Mouse (Mus musculus): ENCODE data around the gene Gm10912. TPM values are rescaled to one million over a fixed set of nuclear protein-coding genes. Genes with fewer than 3 reads are reported as not detected.

Gene Gm10912
- total RNA-seq, 1 experiment: not detected

- TF ChIP-seq ZC3H11A (IDR thresholded peaks at IDR 0.05; ENCODE audit: borderline replicate concordance, low read depth, low read length): peak; percentile 76; the same call in 1 of the 2 replicates
- no peak for TF ChIP-seq MAFK (IDR thresholded peaks at IDR 0.05; ENCODE audit: insufficient read depth, low read depth, low read length)
- Histone ChIP-seq H3K36me3 (ENCODE audit: control insufficient read depth, insufficient read depth, low read length, poor library complexity, severe bottlenecking) (peaks cover 5% of the 10 kb centered on the region; the same call in 1 of the 2 replicates), H3K4me3 (ENCODE audit: insufficient read depth in 1 of 2, low read depth in 1 of 2, low read length in 2 of 2, poor library complexity in 1 of 2, severe bottlenecking in 1 of 2) (no peak overlapping the region), H3K27ac (ENCODE audit: insufficient read depth, low read depth, low read length, poor library complexity, severe bottlenecking) (no peak overlapping the region), H3K9me3 (ENCODE audit: control insufficient read depth, insufficient read depth, low read depth, low read length) (no peaks in the 10 kb centered on the region), H3K4me1 (ENCODE audit: control insufficient read depth in 2 of 2, insufficient read depth in 2 of 2, low read length in 2 of 2, poor library complexity in 1 of 2) (no peaks in the 10 kb centered on the region), H3K9ac (ENCODE audit: insufficient read depth, low read depth, low read length, poor library complexity, severe bottlenecking) (no peak overlapping the region)
- peak; percentile 71 for DNase-seq (ENCODE audit: low read depth, low spot score)
- in situ Hi-C loops (cut with MboI; ENCODE audit: low sequenced_read_pairs in 2 of 2, unreplicated experiment in 2 of 2): no loop called here
Measured at GRCm38 (mm10) chr2:104034832-104035472, 30.7 kb upstream of the Gm10912 start.

DNA sequence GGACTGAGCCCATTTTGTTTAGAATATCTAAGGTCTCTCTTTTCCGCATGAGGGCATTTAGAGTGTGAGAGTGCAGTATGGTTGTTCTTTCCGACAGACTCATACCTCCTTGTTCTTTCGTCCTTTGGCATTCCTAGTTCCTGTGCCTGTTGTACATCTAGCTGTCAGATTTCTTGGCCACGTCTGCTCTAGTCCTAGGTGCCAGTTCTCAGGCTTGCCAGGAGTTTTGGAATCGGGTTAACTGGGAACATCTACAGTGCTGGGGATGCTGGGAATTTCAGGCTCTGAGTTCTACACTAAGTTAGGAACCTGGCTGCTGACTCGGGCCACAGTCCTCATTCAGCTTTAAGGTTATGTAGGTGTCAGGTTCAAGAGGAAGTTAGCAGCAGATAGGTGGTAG lies 30.0 kb upstream of the Gm10912 start:
- in situ Hi-C loops (cut with MboI; ENCODE audit: low sequenced_read_pairs in 2 of 2, unreplicated experiment in 2 of 2): no loop called here
- peaks cover 1 to 2% of the 10 kb centered on the region in 2 experiments; a peak in 2 of 4 replicates for H3K4me1 ChIP-seq (ENCODE audit: control insufficient read depth in 2 of 2, insufficient read depth in 2 of 2, low read length in 2 of 2, poor library complexity in 1 of 2)
- peaks cover 5% of the 10 kb centered on the region; the same call in 1 of the 2 replicates for H3K36me3 ChIP-seq (ENCODE audit: control insufficient read depth, insufficient read depth, low read length, poor library complexity, severe bottlenecking)
- H3K27ac ChIP-seq (ENCODE audit: insufficient read depth, low read depth, low read length, poor library complexity, severe bottlenecking): no peak overlapping the region
- TF ChIP-seq ZNF384 (IDR thresholded peaks at IDR 0.05; ENCODE audit: low read depth, low read length) (no peak), MAFK (IDR thresholded peaks at IDR 0.05; ENCODE audit: insufficient read depth, low read depth, low read length) (no peak), HCFC1 (IDR thresholded peaks at IDR 0.05; ENCODE audit: borderline replicate concordance, insufficient read depth, low read length) (no peak)
- no peak overlapping the region for H3K4me3 ChIP-seq (ENCODE audit: insufficient read depth in 1 of 2, low read depth in 1 of 2, low read length in 2 of 2, poor library complexity in 1 of 2, severe bottlenecking in 1 of 2)
- no peak for DNase-seq (ENCODE audit: low read depth, low spot score)
- no peaks in the 10 kb centered on the region for H3K9me3 ChIP-seq (ENCODE audit: control insufficient read depth, insufficient read depth, low read depth, low read length)
- no peak overlapping the region for H3K9ac ChIP-seq (ENCODE audit: insufficient read depth, low read depth, low read length, poor library complexity, severe bottlenecking)

DNA sequence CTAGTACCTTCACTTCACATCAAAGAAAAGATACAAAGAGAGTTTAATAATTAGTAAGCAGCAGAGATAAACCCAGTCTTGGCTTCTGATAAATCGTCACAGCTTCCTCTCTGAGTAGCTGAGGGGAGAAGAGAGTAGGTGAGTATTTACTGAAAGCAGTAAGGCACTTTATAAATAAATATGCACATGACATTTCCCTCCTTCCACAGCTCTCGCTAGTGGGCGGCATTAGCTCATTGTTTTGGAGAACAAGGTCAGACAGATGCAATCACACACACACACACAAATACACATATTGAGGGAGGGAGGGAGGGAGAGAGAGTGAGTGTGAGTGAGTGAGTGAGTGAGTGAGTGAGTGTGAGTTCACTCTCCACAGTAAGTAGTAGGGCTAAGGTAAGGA lies 29.3 kb upstream of the Gm10912 start:
- DNase-seq (ENCODE audit: low read depth, low spot score): no peak
- Histone ChIP-seq H3K4me3 (ENCODE audit: insufficient read depth in 1 of 2, low read depth in 1 of 2, low read length in 2 of 2, poor library complexity in 1 of 2, severe bottlenecking in 1 of 2) (no peak overlapping the region), H3K9me3 (ENCODE audit: control insufficient read depth, insufficient read depth, low read depth, low read length) (no peaks in the 10 kb centered on the region), H3K9ac (ENCODE audit: insufficient read depth, low read depth, low read length, poor library complexity, severe bottlenecking) (no peak overlapping the region), H3K36me3 (ENCODE audit: control insufficient read depth, insufficient read depth, low read length, poor library complexity, severe bottlenecking) (peaks cover 5% of the 10 kb centered on the region; the same call in 1 of the 2 replicates), H3K4me1 (ENCODE audit: control insufficient read depth in 2 of 2, insufficient read depth in 2 of 2, low read length in 2 of 2, poor library complexity in 1 of 2) (peaks cover 2 to 3% of the 10 kb centered on the region in 2 experiments; a peak in 2 of 4 replicates), H3K27ac (ENCODE audit: insufficient read depth, low read depth, low read length, poor library complexity, severe bottlenecking) (no peak overlapping the region)
- TF ChIP-seq CHD2 (IDR thresholded peaks at IDR 0.05; ENCODE audit: low read depth, low read length) (no peak), HCFC1 (IDR thresholded peaks at IDR 0.05; ENCODE audit: borderline replicate concordance, insufficient read depth, low read length) (no peak), MAFK (IDR thresholded peaks at IDR 0.05; ENCODE audit: insufficient read depth, low read depth, low read length) (no peak), ZC3H11A (IDR thresholded peaks at IDR 0.05; ENCODE audit: borderline replicate concordance, low read depth, low read length) (no peak), ZNF384 (IDR thresholded peaks at IDR 0.05; ENCODE audit: low read depth, low read length) (no peak)
- in situ Hi-C loops (cut with MboI; ENCODE audit: low sequenced_read_pairs in 2 of 2, unreplicated experiment in 2 of 2): no loop called here

GRCm38 (mm10) chr2:104038236-104038635 lies 27.4 kb upstream of the Gm10912 start:
- Histone ChIP-seq H3K4me3 (ENCODE audit: insufficient read depth in 1 of 2, low read depth in 1 of 2, low read length in 2 of 2, poor library complexity in 1 of 2, severe bottlenecking in 1 of 2) (no peak overlapping the region), H3K36me3 (ENCODE audit: control insufficient read depth, insufficient read depth, low read length, poor library complexity, severe bottlenecking) (peaks cover 5% of the 10 kb centered on the region; the same call in 1 of the 2 replicates), H3K9me3 (ENCODE audit: control insufficient read depth, insufficient read depth, low read depth, low read length) (no peaks in the 10 kb centered on the region), H3K27ac (ENCODE audit: insufficient read depth, low read depth, low read length, poor library complexity, severe bottlenecking) (no peak overlapping the region), H3K9ac (ENCODE audit: insufficient read depth, low read depth, low read length, poor library complexity, severe bottlenecking) (no peak overlapping the region), H3K4me1 (ENCODE audit: control insufficient read depth in 2 of 2, insufficient read depth in 2 of 2, low read length in 2 of 2, poor library complexity in 1 of 2) (peaks cover 2 to 3% of the 10 kb centered on the region in 2 experiments; a peak in 2 of 4 replicates)
- no peak for TF ChIP-seq ZC3H11A (IDR thresholded peaks at IDR 0.05; ENCODE audit: borderline replicate concordance, low read depth, low read length)
- TF ChIP-seq MAFK (IDR thresholded peaks at IDR 0.05; ENCODE audit: insufficient read depth, low read depth, low read length): no peak
- TF ChIP-seq HCFC1 (IDR thresholded peaks at IDR 0.05; ENCODE audit: borderline replicate concordance, insufficient read depth, low read length): no peak
- TF ChIP-seq CHD2 (IDR thresholded peaks at IDR 0.05; ENCODE audit: low read depth, low read length): no peak
- TF ChIP-seq ZNF384 (IDR thresholded peaks at IDR 0.05; ENCODE audit: low read depth, low read length): no peak
- no peak for DNase-seq (ENCODE audit: low read depth, low spot score)
- in situ Hi-C loops (cut with MboI; ENCODE audit: low sequenced_read_pairs in 2 of 2, unreplicated experiment in 2 of 2): no loop called here

Measured in ES-E14 (cell line).